Comparison of ENCODE assay signal across 8 mouse cellular contexts in genomic region chr1:89456456-89456855, GRCm38 (mm10). TPM values are rescaled to one million over a fixed set of nuclear protein-coding genes. Genes with fewer than 3 reads are reported as not detected.
DNase-seq lines count a peak whose midpoint lies in the region; ATAC-seq and TF ChIP-seq lines count a peak whose summit lies in the region.

No protein-coding gene starts in this region.

- H3K4me3 ChIP-seq in forebrain, embryonic 13.5 days = peak overlapping the region; percentile 85
- peak overlapping the region; percentile 64 for H3K4me3 ChIP-seq in kidney, postnatal 0 days (replicated peaks; ENCODE audit: low read depth, low read length)
- peak overlapping the region; percentile 70 for H3K4me3 ChIP-seq in midbrain, embryonic 15.5 days

- 25% methylated on average over 5 of the region's 5 CpGs for WGBS in forebrain, embryonic 13.5 days
- WGBS in kidney, postnatal 0 days = 22% methylated on average over 5 of the region's 5 CpGs
- WGBS in midbrain, embryonic 15.5 days = 37% methylated on average over 5 of the region's 5 CpGs

- no peak overlapping the region for H3K27ac ChIP-seq in forebrain, embryonic 13.5 days
- peak overlapping the region; percentile 64 for H3K27ac ChIP-seq in kidney, postnatal 0 days
- no peak overlapping the region for H3K27ac ChIP-seq in midbrain, embryonic 15.5 days

- H3K27me3 ChIP-seq in forebrain, embryonic 13.5 days = no peaks in the 10 kb centered on the region
- H3K27me3 ChIP-seq in kidney, postnatal 0 days (ENCODE audit: insufficient read depth, low read length) = no peaks in the 10 kb centered on the region
- H3K27me3 ChIP-seq in midbrain, embryonic 15.5 days (replicated peaks) = no peaks in the 10 kb centered on the region

- peak overlapping the region; percentile 85 for H3K4me2 ChIP-seq in forebrain, embryonic 13.5 days
- H3K4me2 ChIP-seq in kidney, postnatal 0 days (ENCODE audit: low read length) = peak overlapping the region; percentile 97
- H3K4me2 ChIP-seq in midbrain, embryonic 15.5 days = peak overlapping the region; percentile 78

- 0 out of 2 replicates have a peak, but pooled peaks cover 3% of the 10 kb centered on the region for H3K36me3 ChIP-seq in forebrain, embryonic 13.5 days (ENCODE audit: poor library complexity, severe bottlenecking)
- H3K36me3 ChIP-seq in kidney, postnatal 0 days (ENCODE audit: insufficient read depth, low read length) = no peaks in the 10 kb centered on the region
- no peaks in the 10 kb centered on the region for H3K36me3 ChIP-seq in midbrain, embryonic 15.5 days (replicated peaks)

- peaks cover 35% of the 10 kb centered on the region for H3K4me1 ChIP-seq in forebrain, embryonic 13.5 days
- peaks cover 12% of the 10 kb centered on the region for H3K4me1 ChIP-seq in kidney, postnatal 0 days (replicated peaks; ENCODE audit: insufficient read depth, low read length)
- H3K4me1 ChIP-seq in midbrain, embryonic 15.5 days = peaks cover 24% of the 10 kb centered on the region

- peak; percentile 20 for DNase-seq in spleen, postnatal 10 days (ENCODE audit: low spot score in 2 of 2)
- DNase-seq in spleen, adult 12 weeks (ENCODE audit: low spot score) = no peak
- DNase-seq in kidney, postnatal 0 days (ENCODE audit: low spot score) = peak; percentile 28
- DNase-seq in embryo, embryonic 11 days = no peak
- no peak for DNase-seq in right cerebral cortex, postnatal 10 days (ENCODE audit: low spot score in 2 of 2)

- TF ChIP-seq CTCF in kidney, postnatal 0 days (IDR thresholded peaks at IDR 0.05; ENCODE audit: low read depth) = peak; percentile 25; the same call in 1 of the 2 replicates

- H3K9me3 ChIP-seq in forebrain, embryonic 13.5 days (replicated peaks) = peaks cover 11% of the 10 kb centered on the region
- no peaks in the 10 kb centered on the region for H3K9me3 ChIP-seq in kidney, postnatal 0 days (replicated peaks; ENCODE audit: low read length)
- H3K9me3 ChIP-seq in midbrain, embryonic 15.5 days = no peaks in the 10 kb centered on the region

- peak overlapping the region; percentile 88 for H3K9ac ChIP-seq in forebrain, embryonic 13.5 days
- H3K9ac ChIP-seq in kidney, postnatal 0 days (ENCODE audit: low read depth, low read length) = no peak overlapping the region
- peak overlapping the region; percentile 65; the same call in 1 of the 2 replicates for H3K9ac ChIP-seq in midbrain, embryonic 15.5 days

- no peak for ATAC-seq in forebrain, embryonic 13.5 days
- ATAC-seq in kidney, postnatal 0 days (replicated peaks; ENCODE audit: low FRiP score, low read depth) = no peak
- ATAC-seq in midbrain, embryonic 15.5 days (replicated peaks) = no peak
- ATAC-seq in monocyte, adult 5-6 weeks (replicated peaks; ENCODE audit: insufficient number of reproducible peaks, low FRiP score, low TSS enrichment, poor library complexity, severe bottlenecking) = no peak

RNA-seq across cellular contexts. Expression of gene Agap1, which starts 1.9 kb away (rescaled TPM):
- polyA plus RNA-seq in forebrain, embryonic 13.5 days (2015; fragmentation: Nextera tagmentation; extraction: Ambion mirVana) = 22.7 and 25.4 TPM in 2 replicates
- 8.5 and 8.7 TPM in 2 replicates for polyA plus RNA-seq in kidney, postnatal 0 days (2015; fragmentation: Nextera tagmentation; extraction: Ambion mirVana)
- polyA plus RNA-seq in midbrain, embryonic 15.5 days (2015; fragmentation: Nextera tagmentation; extraction: Ambion mirVana) = 56.9 and 63.6 TPM in 2 replicates
- 1.3 to 3.3 TPM (median 1.9 TPM) in 3 replicates for total RNA-seq in monocyte, adult 5-6 weeks (2017)

Comparison
In these comparisons a context has a peak if more than half of its experiments do, and no peak if none do; other contexts are left out.
1. DNase-seq: peak in spleen, postnatal 10 days (2 of 2) and kidney, postnatal 0 days (single experiment); none in spleen, adult 12 weeks (single experiment), embryo, embryonic 11 days (single experiment) and right cerebral cortex, postnatal 10 days (0 of 2).
2. Peak in every context shown above with its lines, with median percentiles within 50 percentile points of each other: H3K4me2 ChIP-seq and H3K4me3 ChIP-seq.